Mouse (Mus musculus) lung, adult 2 months (tissue): ENCODE measurements at regions not wholly inside any gene's neighbourhood (a gene's known extent, or its start where the extent isn't known, plus 50 kb on each side); places are given as distances from the start of the nearest gene placed in this dataset.

ENCODE experiments used
- CTCF ChIP-seq: fragments of 200-500 bp; IDR thresholded peaks from 2 replicates; pipeline ENCODE4 v1.5.1; 2011; ENCODE audit warnings: mild to moderate bottlenecking, low read length, control low read depth; ENCODE audit not compliant: insufficient read depth
- POLR2A ChIP-seq: fragments of 200-500 bp; IDR thresholded peaks from 2 replicates; pipeline ENCODE4 v1.6.1; 2011; ENCODE audit warnings: low read depth, mild to moderate bottlenecking, control low read depth, low read length, borderline replicate concordance; ENCODE audit errors: extremely low read depth

DNA sequence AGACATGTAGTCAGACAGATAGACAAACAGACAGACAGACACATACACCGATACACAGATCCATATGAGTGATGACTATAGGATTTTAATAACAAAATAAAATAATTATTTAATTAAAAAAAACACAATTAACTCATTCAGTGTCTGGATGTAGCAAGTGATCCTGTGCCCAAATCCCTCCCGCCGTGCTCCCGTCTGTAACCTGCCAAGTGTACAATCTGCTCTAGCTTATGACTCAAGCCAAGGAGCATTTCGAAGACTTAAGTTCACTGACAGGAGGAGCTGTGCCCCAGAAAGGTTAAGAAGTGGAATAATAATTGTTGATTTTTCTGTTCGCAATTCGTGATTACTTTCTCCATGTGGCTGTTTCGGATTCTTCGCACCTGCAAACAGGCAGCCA lies 480.8 kb downstream of the Tmem182 start:
- no peak for TF ChIP-seq CTCF
- TF ChIP-seq POLR2A: no peak
